In the genomic region with DNA sequence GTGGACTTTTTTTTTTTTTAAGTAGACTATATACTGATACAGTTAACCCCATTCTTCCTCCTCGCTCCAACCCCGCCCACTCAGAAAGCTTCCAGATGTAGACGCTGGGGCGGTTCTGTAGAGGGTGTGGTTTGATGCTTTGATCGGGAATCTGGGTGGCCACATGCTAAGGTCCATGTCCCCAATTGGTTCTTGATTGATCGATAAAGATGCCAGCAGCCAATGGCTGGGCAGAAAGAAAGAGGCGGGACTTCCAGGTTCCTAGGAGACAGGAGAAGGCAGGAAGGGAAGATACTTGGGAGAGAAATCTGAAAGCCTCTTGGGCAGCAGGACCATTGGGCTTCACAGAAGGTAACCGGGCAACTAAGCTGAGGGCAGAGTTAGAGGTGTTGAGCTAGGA, we compare ENCODE assay signal across 17 mouse cellular contexts. TPM values are rescaled to one million over a fixed set of nuclear protein-coding genes. Genes with fewer than 3 reads are reported as not detected.
DNase-seq lines count a peak whose midpoint lies in the region; ATAC-seq and TF ChIP-seq lines count a peak whose summit lies in the region.
"Had no signal": no experiment of that assay in that cellular context is flagged by ENCODE, and none has a peak within 500 bp of the region (broad histone marks: within the 10 kb centered on the region; RNA-seq: fewer than 3 reads in every experiment).

No protein-coding gene starts in this region.

- no peaks in the 10 kb centered on the region for H3K36me3 ChIP-seq in hindbrain, embryonic 16.5 days (ENCODE audit: control insufficient read depth, insufficient read depth, low read length)
- no peaks in the 10 kb centered on the region for H3K36me3 ChIP-seq in hindbrain, postnatal 0 days (ENCODE audit: insufficient read depth, low read length)
- H3K36me3 ChIP-seq in ES-Bruce4 (ENCODE audit: control insufficient read depth, insufficient read depth, low read length, poor library complexity, severe bottlenecking), result no peaks in the 10 kb centered on the region
- H3K36me3 ChIP-seq in testis, adult 2 months (ENCODE audit: control insufficient read depth, insufficient read depth, low read length), result no peaks in the 10 kb centered on the region
- no peaks in the 10 kb centered on the region for H3K36me3 ChIP-seq in kidney, embryonic 15.5 days
- H3K36me3 ChIP-seq: embryonic facial prominence, embryonic 13.5 days; limb, embryonic 15.5 days; midbrain, embryonic 12.5 days had no signal

- H3K27ac ChIP-seq in hindbrain, embryonic 16.5 days (ENCODE audit: low read depth, low read length), result no peak overlapping the region
- H3K27ac ChIP-seq in hindbrain, postnatal 0 days, result no peak overlapping the region
- no peak overlapping the region for H3K27ac ChIP-seq in ES-Bruce4 (ENCODE audit: insufficient read depth, low read length)
- no peak overlapping the region; the same call in 1 of the 2 replicates for H3K27ac ChIP-seq in testis, adult 2 months (ENCODE audit: control insufficient read depth, insufficient read depth, low read depth, low read length)
- no peak overlapping the region for H3K27ac ChIP-seq in kidney, embryonic 15.5 days
- H3K27ac ChIP-seq: embryonic facial prominence, embryonic 13.5 days; heart, adult 2 months; limb, embryonic 15.5 days; macrophage; midbrain, embryonic 12.5 days had no signal

- WGBS in hindbrain, embryonic 16.5 days, result 62% methylated on average over 8 of the region's 8 CpGs
- 62% methylated on average over 8 of the region's 8 CpGs for WGBS in hindbrain, postnatal 0 days
- 65% methylated on average over 8 of the region's 8 CpGs for WGBS in kidney, embryonic 15.5 days

- no peak overlapping the region for H3K4me2 ChIP-seq in hindbrain, embryonic 16.5 days (ENCODE audit: low read length)
- no peak overlapping the region for H3K4me2 ChIP-seq in hindbrain, postnatal 0 days (ENCODE audit: low read depth, low read length)
- no peak overlapping the region for H3K4me2 ChIP-seq in kidney, embryonic 15.5 days
- H3K4me2 ChIP-seq: embryonic facial prominence, embryonic 13.5 days; limb, embryonic 15.5 days; lung, embryonic 14.5 days; midbrain, embryonic 12.5 days had no signal

- no peaks in the 10 kb centered on the region for H3K4me1 ChIP-seq in hindbrain, embryonic 16.5 days (ENCODE audit: control insufficient read depth, insufficient read depth, low read depth, low read length)
- H3K4me1 ChIP-seq in hindbrain, postnatal 0 days (ENCODE audit: insufficient read depth, low read length), result no peaks in the 10 kb centered on the region
- no peaks in the 10 kb centered on the region for H3K4me1 ChIP-seq in ES-Bruce4 (ENCODE audit: control insufficient read depth, insufficient read depth, low read length)
- peaks cover 3% of the 10 kb centered on the region for H3K4me1 ChIP-seq in testis, adult 2 months (ENCODE audit: control insufficient read depth, insufficient read depth, low read length)
- no peaks in the 10 kb centered on the region for H3K4me1 ChIP-seq in kidney, embryonic 15.5 days
- H3K4me1 ChIP-seq: midbrain, embryonic 12.5 days had no signal

- TF ChIP-seq EP300 in ES-Bruce4 (IDR thresholded peaks at IDR 0.05; ENCODE audit: insufficient read depth, low read depth, low read length), result no peak

- TF ChIP-seq CTCF in hindbrain, postnatal 0 days (IDR thresholded peaks at IDR 0.05; ENCODE audit: low read depth), result no peak
- TF ChIP-seq CTCF in ES-Bruce4 (IDR thresholded peaks at IDR 0.05; ENCODE audit: low read depth, low read length), result no peak
- TF ChIP-seq CTCF in testis, adult 2 months (IDR thresholded peaks at IDR 0.05; ENCODE audit: control insufficient read depth, insufficient read depth, insufficient replicate concordance, low read depth, low read length), result no peak

- TF ChIP-seq POLR2A in ES-Bruce4 (IDR thresholded peaks at IDR 0.05; ENCODE audit: insufficient read depth, low read length), result no peak
- TF ChIP-seq POLR2A in testis, adult 2 months (IDR thresholded peaks at IDR 0.05; ENCODE audit: control insufficient read depth, low read depth, low read length), result no peak

- no peaks in the 10 kb centered on the region for H3K27me3 ChIP-seq in hindbrain, embryonic 16.5 days (replicated peaks; ENCODE audit: control insufficient read depth, insufficient read depth, low read length)
- H3K27me3 ChIP-seq in hindbrain, postnatal 0 days (ENCODE audit: insufficient read depth, low read length), result no peaks in the 10 kb centered on the region
- no peaks in the 10 kb centered on the region for H3K27me3 ChIP-seq in ES-Bruce4 (ENCODE audit: control insufficient read depth, insufficient read depth, low read length, poor library complexity, severe bottlenecking)
- no peaks in the 10 kb centered on the region for H3K27me3 ChIP-seq in testis, adult 2 months (ENCODE audit: control insufficient read depth, insufficient read depth, low read length)
- H3K27me3 ChIP-seq in kidney, embryonic 15.5 days, result no peaks in the 10 kb centered on the region
- H3K27me3 ChIP-seq: embryonic facial prominence, embryonic 13.5 days; limb, embryonic 15.5 days; midbrain, embryonic 12.5 days had no signal

- no peak for DNase-seq in hindbrain, postnatal 0 days (ENCODE audit: low spot score)
- peak; percentile 70 for DNase-seq in WW6 (ENCODE audit: low read depth, low spot score)
- no peak for DNase-seq in thymus, adult 18-20 months
- DNase-seq: cerebellum, postnatal 14 days; heart, adult 2 months; kidney, adult 8-10 months; kidney, postnatal 36 days; lung, embryonic 14.5 days had no signal

- no peak overlapping the region for H3K4me3 ChIP-seq in hindbrain, embryonic 16.5 days (ENCODE audit: low read length)
- H3K4me3 ChIP-seq in hindbrain, postnatal 0 days (ENCODE audit: low read length), result no peak overlapping the region
- H3K4me3 ChIP-seq in ES-Bruce4 (ENCODE audit: low read depth, low read length), result peak overlapping the region; percentile 53
- H3K4me3 ChIP-seq in testis, adult 2 months (ENCODE audit: control insufficient read depth, low read depth, low read length), result peak overlapping the region; percentile 66
- H3K4me3 ChIP-seq in kidney, embryonic 15.5 days (replicated peaks), result no peak overlapping the region
- H3K4me3 ChIP-seq: embryonic facial prominence, embryonic 13.5 days; heart, adult 2 months; limb, embryonic 15.5 days; midbrain, embryonic 12.5 days had no signal

- ATAC-seq in hindbrain, embryonic 16.5 days, result 0 out of 2 replicates have a peak, but pooled peaks have one; percentile 27
- ATAC-seq in hindbrain, postnatal 0 days, result no peak
- ATAC-seq in kidney, embryonic 15.5 days (replicated peaks; ENCODE audit: low FRiP score), result no peak
- ATAC-seq: Patski had no signal

- no peaks in the 10 kb centered on the region for H3K9me3 ChIP-seq in hindbrain, embryonic 16.5 days (ENCODE audit: control insufficient read depth, low read length)
- H3K9me3 ChIP-seq in hindbrain, postnatal 0 days (ENCODE audit: low read length), result no peaks in the 10 kb centered on the region
- H3K9me3 ChIP-seq in ES-Bruce4 (replicated peaks; ENCODE audit: control insufficient read depth, insufficient read depth, low read length, poor library complexity, severe bottlenecking), result no peaks in the 10 kb centered on the region
- no peaks in the 10 kb centered on the region for H3K9me3 ChIP-seq in kidney, embryonic 15.5 days (replicated peaks)
- H3K9me3 ChIP-seq: embryonic facial prominence, embryonic 13.5 days; limb, embryonic 15.5 days; midbrain, embryonic 12.5 days had no signal

- H3K9ac ChIP-seq in hindbrain, embryonic 16.5 days (ENCODE audit: low read depth, low read length), result no peak overlapping the region
- no peak overlapping the region for H3K9ac ChIP-seq in hindbrain, postnatal 0 days (replicated peaks; ENCODE audit: low read length)
- no peak overlapping the region for H3K9ac ChIP-seq in ES-Bruce4 (ENCODE audit: low read depth, poor library complexity, severe bottlenecking)
- no peak overlapping the region for H3K9ac ChIP-seq in kidney, embryonic 15.5 days
- H3K9ac ChIP-seq: embryonic facial prominence, embryonic 13.5 days; limb, embryonic 15.5 days; lung, embryonic 14.5 days; midbrain, embryonic 12.5 days had no signal

RNA-seq across cellular contexts. Expression of a gene that starts 7.4 kb away (rescaled TPM):
- 3.1 and 3.5 TPM in 2 replicates for polyA plus RNA-seq in hindbrain, embryonic 16.5 days (2015; fragmentation: Nextera tagmentation; extraction: Ambion mirVana)
- total RNA-seq in hindbrain, postnatal 0 days (2014; rRNA removed), result 0.63 and 1.0 TPM in 2 replicates
- polyA plus RNA-seq in hindbrain, postnatal 0 days (2015; fragmentation: Nextera tagmentation; extraction: Ambion mirVana), result 2.3 and 2.6 TPM in 2 replicates
- polyA plus RNA-seq in ES-Bruce4 (2011; ENCODE audit: insufficient read depth, insufficient read length, low read depth, missing spikeins), result 3.0 TPM in 2 replicates
- polyA plus RNA-seq in testis, adult 2 months (2012; rRNA removed), result 16.8 and 19.5 TPM in 2 replicates
- 6.6 and 7.9 TPM in 2 replicates for polyA plus RNA-seq in kidney, embryonic 15.5 days (2015; fragmentation: Nextera tagmentation; extraction: Ambion mirVana)

Comparison
In these comparisons a context has a peak if more than half of its experiments do, and no peak if none do; other contexts are left out.
1. H3K4me3 ChIP-seq: peak in ES-Bruce4 (single experiment) and testis, adult 2 months (single experiment); none in hindbrain, embryonic 16.5 days (single experiment), hindbrain, postnatal 0 days (single experiment) and kidney, embryonic 15.5 days (single experiment).